Mouse (Mus musculus): Measurements from ENCODE around the gene Bdp1. TPM values are rescaled to one million over a fixed set of nuclear protein-coding genes. Genes with fewer than 3 reads are reported as not detected.
"Not testable (repeated sequence)": the region's sequence is repeated elsewhere in the genome, so short reads cannot be mapped to it uniquely, and the experiment has no call there.

The Bdp1 gene
- polyA plus RNA-seq, 1 experiment from 2014 or later = 18.0 TPM

GRCm38 (mm10) chr13:100103052-100103658 lies 715 bp downstream of the Bdp1 start:
- Histone ChIP-seq H3K36me3 (ENCODE audit: control insufficient read depth, insufficient read depth, low read length) (peaks cover 8% of the 10 kb centered on the region; the same call in 1 of the 2 replicates), H3K4me3 (ENCODE audit: low read depth, low read length) (peak overlapping the region; percentile 98), H3K4me1 (ENCODE audit: control insufficient read depth, insufficient read depth, low read length) (peaks cover 12% of the 10 kb centered on the region), H3K27ac (ENCODE audit: low read depth, low read length) (peak overlapping the region; percentile 60; the same call in 1 of the 2 replicates), H3K9ac (ENCODE audit: low read length) (peak overlapping the region; percentile 89), H3K4me2 (ENCODE audit: low read length) (peak overlapping the region; percentile 76), H3K27me3 (replicated peaks; ENCODE audit: control insufficient read depth, insufficient read depth, low read length) (0 out of 2 replicates have a peak, but pooled peaks cover 3% of the 10 kb centered on the region), H3K9me3 (replicated peaks; ENCODE audit: control insufficient read depth, low read length) (no peaks in the 10 kb centered on the region)
- DNase-seq (ENCODE audit: low spot score) (no peak), ATAC-seq (no peak)
- 7% methylated on average over 15 of the region's 15 CpGs for WGBS

- 92% methylated on average over 6 of the region's 6 CpGs for WGBS
- H3K4me2 ChIP-seq (ENCODE audit: low read length) = no peak overlapping the region
- DNase-seq (ENCODE audit: low spot score) (no peak), ATAC-seq (no peak)
- no peak overlapping the region for H3K4me3 ChIP-seq (ENCODE audit: low read depth, low read length)
- no peaks in the 10 kb centered on the region for H3K27me3 ChIP-seq (replicated peaks; ENCODE audit: control insufficient read depth, insufficient read depth, low read length)
- H3K36me3 ChIP-seq (ENCODE audit: control insufficient read depth, insufficient read depth, low read length) = peaks cover 43% of the 10 kb centered on the region
- no peak overlapping the region for H3K27ac ChIP-seq (ENCODE audit: low read depth, low read length)
- no peaks in the 10 kb centered on the region for H3K9me3 ChIP-seq (replicated peaks; ENCODE audit: control insufficient read depth, low read length)
- H3K4me1 ChIP-seq (ENCODE audit: control insufficient read depth, insufficient read depth, low read length) = peaks cover 12% of the 10 kb centered on the region
- H3K9ac ChIP-seq (ENCODE audit: low read length) = no peak overlapping the region
These were observed 5.1 kb downstream of the Bdp1 start for GRCm38 (mm10) chr13:100098808-100099207.

- Histone ChIP-seq H3K4me1 (ENCODE audit: control insufficient read depth, insufficient read depth, low read length) (no peaks in the 10 kb centered on the region), H3K4me2 (ENCODE audit: low read length) (no peak overlapping the region), H3K27ac (ENCODE audit: low read depth, low read length) (no peak overlapping the region), H3K27me3 (replicated peaks; ENCODE audit: control insufficient read depth, insufficient read depth, low read length) (no peaks in the 10 kb centered on the region), H3K36me3 (ENCODE audit: control insufficient read depth, insufficient read depth, low read length) (peaks cover 81% of the 10 kb centered on the region), H3K9ac (ENCODE audit: low read length) (no peak overlapping the region), H3K9me3 (replicated peaks; ENCODE audit: control insufficient read depth, low read length) (no peaks in the 10 kb centered on the region), H3K4me3 (ENCODE audit: low read depth, low read length) (no peak overlapping the region)
- 93% methylated on average over 8 of the region's 8 CpGs for WGBS
- ATAC-seq = no peak
- no peak for DNase-seq (ENCODE audit: low spot score)
These were observed 32.4 kb downstream of the Bdp1 start for GRCm38 (mm10) chr13:100071473-100071872.

- no peak overlapping the region for H3K4me2 ChIP-seq (ENCODE audit: low read length)
- no peak for DNase-seq (ENCODE audit: low spot score)
- WGBS = 87% methylated on average over 6 of the region's 6 CpGs
- ATAC-seq = no peak
- no peak overlapping the region for H3K27ac ChIP-seq (ENCODE audit: low read depth, low read length)
- H3K9me3 ChIP-seq (replicated peaks; ENCODE audit: control insufficient read depth, low read length) = no peaks in the 10 kb centered on the region
- H3K9ac ChIP-seq (ENCODE audit: low read length) = no peak overlapping the region
- H3K4me1 ChIP-seq (ENCODE audit: control insufficient read depth, insufficient read depth, low read length) = no peaks in the 10 kb centered on the region
- H3K27me3 ChIP-seq (replicated peaks; ENCODE audit: control insufficient read depth, insufficient read depth, low read length) = no peaks in the 10 kb centered on the region
- H3K4me3 ChIP-seq (ENCODE audit: low read depth, low read length) = no peak overlapping the region
- peaks cover 78% of the 10 kb centered on the region for H3K36me3 ChIP-seq (ENCODE audit: control insufficient read depth, insufficient read depth, low read length)
These were observed 36.0 kb downstream of the Bdp1 start for GRCm38 (mm10) chr13:100067821-100068220.

- ATAC-seq = no peak
- no peaks in the 10 kb centered on the region for H3K27me3 ChIP-seq (replicated peaks; ENCODE audit: control insufficient read depth, insufficient read depth, low read length)
These were observed 39.9 kb downstream of the Bdp1 start for GRCm38 (mm10) chr13:100063936-100064335.

GRCm38 (mm10) chr13:100057738-100058137 lies 46.1 kb downstream of the Bdp1 start:
- H3K9me3 ChIP-seq (replicated peaks; ENCODE audit: control insufficient read depth, low read length); H3K9ac ChIP-seq (ENCODE audit: low read length); H3K27me3 ChIP-seq (replicated peaks; ENCODE audit: control insufficient read depth, insufficient read depth, low read length); DNase-seq (ENCODE audit: low spot score); H3K4me3 ChIP-seq (ENCODE audit: low read depth, low read length); H3K27ac ChIP-seq (ENCODE audit: low read depth, low read length); H3K4me1 ChIP-seq (ENCODE audit: control insufficient read depth, insufficient read depth, low read length); ATAC-seq; H3K4me2 ChIP-seq (ENCODE audit: low read length): not testable (repeated sequence)
- 96% methylated on average over 8 of the region's 8 CpGs for WGBS
- peaks cover 88% of the 10 kb centered on the region for H3K36me3 ChIP-seq (ENCODE audit: control insufficient read depth, insufficient read depth, low read length)

More at GRCm38 (mm10) chr13:100063936-100064335, 39.9 kb downstream of the Bdp1 start:
- Histone ChIP-seq H3K27ac (ENCODE audit: low read depth, low read length) (no peak overlapping the region), H3K9me3 (replicated peaks; ENCODE audit: control insufficient read depth, low read length) (no peaks in the 10 kb centered on the region), H3K9ac (ENCODE audit: low read length) (no peak overlapping the region), H3K4me2 (ENCODE audit: low read length) (no peak overlapping the region), H3K4me1 (ENCODE audit: control insufficient read depth, insufficient read depth, low read length) (no peaks in the 10 kb centered on the region), H3K4me3 (ENCODE audit: low read depth, low read length) (no peak overlapping the region), H3K36me3 (ENCODE audit: control insufficient read depth, insufficient read depth, low read length) (peaks cover 79% of the 10 kb centered on the region)
- DNase-seq (ENCODE audit: low spot score) = no peak
- 99% methylated on average over 3 of the region's 3 CpGs for WGBS

GRCm38 (mm10) chr13:100026013-100026412 lies 77.9 kb downstream of the Bdp1 start:
- no peaks in the 10 kb centered on the region for H3K4me1 ChIP-seq (ENCODE audit: control insufficient read depth, insufficient read depth, low read length)
- no peak for ATAC-seq
- no peak overlapping the region for H3K9ac ChIP-seq (ENCODE audit: low read length)
- DNase-seq (ENCODE audit: low spot score) = no peak
- no peak overlapping the region for H3K4me2 ChIP-seq (ENCODE audit: low read length)
- H3K27me3 ChIP-seq (replicated peaks; ENCODE audit: control insufficient read depth, insufficient read depth, low read length) = no peaks in the 10 kb centered on the region
- no peak overlapping the region for H3K4me3 ChIP-seq (ENCODE audit: low read depth, low read length)
- no peaks in the 10 kb centered on the region for H3K9me3 ChIP-seq (replicated peaks; ENCODE audit: control insufficient read depth, low read length)
- 95% methylated on average over 6 of the region's 6 CpGs for WGBS
- no peak overlapping the region for H3K27ac ChIP-seq (ENCODE audit: low read depth, low read length)
- peaks cover 68% of the 10 kb centered on the region for H3K36me3 ChIP-seq (ENCODE audit: control insufficient read depth, insufficient read depth, low read length)

GRCm38 (mm10) chr13:100016891-100017290 lies 87.0 kb downstream of the Bdp1 start:
- Histone ChIP-seq H3K9me3 (replicated peaks; ENCODE audit: control insufficient read depth, low read length) (no peaks in the 10 kb centered on the region), H3K27ac (ENCODE audit: low read depth, low read length) (no peak overlapping the region), H3K4me3 (ENCODE audit: low read depth, low read length) (no peak overlapping the region), H3K27me3 (replicated peaks; ENCODE audit: control insufficient read depth, insufficient read depth, low read length) (no peaks in the 10 kb centered on the region), H3K4me2 (ENCODE audit: low read length) (no peak overlapping the region), H3K36me3 (ENCODE audit: control insufficient read depth, insufficient read depth, low read length) (peaks cover 13% of the 10 kb centered on the region; the same call in 1 of the 2 replicates), H3K4me1 (ENCODE audit: control insufficient read depth, insufficient read depth, low read length) (peaks cover 11% of the 10 kb centered on the region), H3K9ac (ENCODE audit: low read length) (no peak overlapping the region)
- no peak for ATAC-seq
- DNase-seq (ENCODE audit: low spot score) = no peak
- WGBS = 85% methylated on average over 9 of the region's 9 CpGs

- Histone ChIP-seq H3K9ac (ENCODE audit: low read length) (peak overlapping the region; percentile 80), H3K4me2 (ENCODE audit: low read length) (peak overlapping the region; percentile 88), H3K4me1 (ENCODE audit: control insufficient read depth, insufficient read depth, low read length) (peaks cover 11% of the 10 kb centered on the region), H3K27ac (ENCODE audit: low read depth, low read length) (no peak overlapping the region), H3K27me3 (replicated peaks; ENCODE audit: control insufficient read depth, insufficient read depth, low read length) (no peaks in the 10 kb centered on the region), H3K36me3 (ENCODE audit: control insufficient read depth, insufficient read depth, low read length) (peaks cover 10% of the 10 kb centered on the region; the same call in 1 of the 2 replicates), H3K9me3 (replicated peaks; ENCODE audit: control insufficient read depth, low read length) (no peaks in the 10 kb centered on the region), H3K4me3 (ENCODE audit: low read depth, low read length) (peak overlapping the region; percentile 68)
- ATAC-seq (peak; percentile 33), DNase-seq (ENCODE audit: low spot score) (no peak)
- 10% methylated on average over 8 of the region's 8 CpGs for WGBS
These were observed 87.9 kb downstream of the Bdp1 start for GRCm38 (mm10) chr13:100015937-100016336.
